Mouse (Mus musculus): ENCODE measurements around the gene Hdac1. TPM values are rescaled to one million over a fixed set of nuclear protein-coding genes. Genes with fewer than 3 reads are reported as not detected.
A peak's percentile ranks its signal among the peaks of the same experiment; 100 is the strongest.

Hdac1 gene
- polyA plus RNA-seq, 1 experiment from 2014 or later: 204 TPM

DNA sequence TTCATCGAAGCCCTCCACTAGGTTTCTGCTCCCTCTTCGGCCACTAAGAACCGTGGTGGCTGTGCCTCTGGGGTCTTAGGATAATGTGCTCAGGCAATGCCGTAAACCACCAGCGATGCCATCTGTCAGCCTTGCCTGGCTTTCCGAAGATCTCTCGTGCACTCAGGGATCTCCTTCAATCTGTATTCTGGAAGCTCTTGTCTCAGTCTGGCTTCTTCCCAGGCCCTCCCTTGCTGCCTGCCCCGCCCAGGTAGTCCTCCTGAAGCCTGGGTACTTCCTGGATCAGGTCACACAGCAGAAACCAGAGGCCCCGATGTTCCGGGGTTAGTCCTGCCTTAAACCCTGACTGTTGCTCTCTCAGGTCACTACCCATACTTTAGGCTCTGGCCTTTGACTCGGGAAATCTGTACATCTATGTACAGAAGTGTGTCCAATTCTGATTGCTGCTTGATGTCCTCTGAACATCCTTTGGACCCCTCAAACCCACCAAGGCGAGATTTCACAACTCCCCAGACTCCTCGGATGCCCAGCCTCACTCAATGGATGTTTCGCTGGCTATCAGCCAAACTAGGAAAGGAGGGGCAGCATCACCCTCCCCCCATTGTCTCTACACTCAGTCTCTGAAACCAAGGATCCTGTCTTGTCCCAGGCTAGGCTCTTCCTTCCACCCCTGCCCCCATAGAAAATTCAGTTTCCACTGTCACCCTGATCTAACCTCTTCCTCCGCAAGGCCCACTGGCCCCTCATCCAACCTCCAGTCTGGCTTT is 33.5 kb downstream of the Hdac1 start:
- Histone ChIP-seq H3K4me2 (no peak overlapping the region), H3K36me3 (no peaks in the 10 kb centered on the region), H3K27me3 (no peaks in the 10 kb centered on the region), H3K4me3 (no peak overlapping the region), H3K4me1 (peaks cover 26% of the 10 kb centered on the region), H3K9ac (no peak overlapping the region), H3K27ac (no peak overlapping the region), H3K9me3 (no peaks in the 10 kb centered on the region)
- 61% methylated on average over 15 of the region's 15 CpGs for WGBS
- no peak for ATAC-seq (ENCODE audit: insufficient number of reproducible peaks, low FRiP score, low TSS enrichment, low read depth)

DNA sequence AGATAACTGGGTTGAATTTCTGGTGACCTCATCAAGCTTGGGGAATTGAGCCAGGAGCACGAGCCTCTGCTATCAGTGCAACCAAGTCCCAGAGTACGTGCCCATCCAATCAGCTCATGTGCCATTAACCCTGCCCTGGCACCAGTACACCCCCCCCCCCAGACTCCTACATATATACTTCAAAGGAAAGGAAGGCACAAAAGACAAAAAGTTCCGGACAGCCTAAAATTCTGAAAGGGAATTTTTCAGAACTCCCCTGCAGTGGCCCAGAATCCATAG is 34.3 kb downstream of the Hdac1 start:
- no peak for ATAC-seq (ENCODE audit: insufficient number of reproducible peaks, low FRiP score, low TSS enrichment, low read depth)
- Histone ChIP-seq H3K9me3 (no peaks in the 10 kb centered on the region), H3K27ac (no peak overlapping the region), H3K27me3 (no peaks in the 10 kb centered on the region), H3K9ac (no peak overlapping the region), H3K4me3 (no peak overlapping the region), H3K4me2 (no peak overlapping the region), H3K4me1 (peaks cover 30% of the 10 kb centered on the region), H3K36me3 (no peaks in the 10 kb centered on the region)
- WGBS: 64% methylated on average over 3 of the region's 3 CpGs

GRCm38 (mm10) chr4:129507434-129508236 is 34.9 kb downstream of the Hdac1 start:
- no peak for ATAC-seq (ENCODE audit: insufficient number of reproducible peaks, low FRiP score, low TSS enrichment, low read depth)
- H3K27me3 ChIP-seq: no peaks in the 10 kb centered on the region
- H3K9ac ChIP-seq: no peak overlapping the region
- no peak overlapping the region for H3K4me3 ChIP-seq
- peaks cover 31% of the 10 kb centered on the region for H3K4me1 ChIP-seq
- H3K9me3 ChIP-seq: no peaks in the 10 kb centered on the region
- H3K4me2 ChIP-seq: no peak overlapping the region
- WGBS: 59% methylated on average over 9 of the region's 10 CpGs
- no peak overlapping the region for H3K27ac ChIP-seq
- H3K36me3 ChIP-seq: no peaks in the 10 kb centered on the region

GRCm38 (mm10) chr4:129505511-129505910 is 37.0 kb downstream of the Hdac1 start:
- Histone ChIP-seq H3K36me3 (no peaks in the 10 kb centered on the region), H3K27ac (no peak overlapping the region), H3K27me3 (no peaks in the 10 kb centered on the region), H3K9me3 (no peaks in the 10 kb centered on the region), H3K9ac (no peak overlapping the region), H3K4me3 (no peak overlapping the region), H3K4me2 (no peak overlapping the region), H3K4me1 (peaks cover 24% of the 10 kb centered on the region)
- 83% methylated on average over 3 of the region's 3 CpGs for WGBS
- ATAC-seq (ENCODE audit: insufficient number of reproducible peaks, low FRiP score, low TSS enrichment, low read depth): no peak

DNA sequence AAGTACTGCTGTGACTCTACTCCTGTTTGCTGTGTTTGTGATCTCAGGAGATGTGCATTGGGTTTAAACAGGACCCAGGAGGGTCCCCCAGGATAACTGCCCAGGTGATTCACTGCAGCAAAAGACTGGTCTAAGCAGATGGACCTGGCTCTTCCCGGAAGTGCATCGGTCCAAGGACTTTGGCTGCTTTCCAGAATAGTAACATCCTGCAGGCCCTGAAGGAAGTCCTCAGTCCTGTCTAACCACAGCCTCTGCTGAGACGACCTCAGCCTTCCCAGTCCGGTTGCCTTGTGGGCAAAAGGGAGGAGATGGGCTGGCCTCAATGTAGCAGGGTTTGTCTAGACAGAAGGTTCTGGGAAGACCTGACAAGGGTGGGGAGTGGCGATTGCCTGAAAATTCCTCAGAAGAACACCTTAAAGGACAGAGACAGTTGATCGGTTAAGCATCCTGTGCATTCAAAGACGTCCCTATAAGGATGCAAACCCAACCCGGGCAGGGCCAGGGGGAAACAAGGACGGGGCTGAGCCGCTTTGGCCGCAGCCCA is 39.5 kb downstream of the Hdac1 start:
- Histone ChIP-seq H3K36me3 (no peaks in the 10 kb centered on the region), H3K4me1 (peaks cover 18% of the 10 kb centered on the region), H3K4me2 (no peak overlapping the region), H3K27ac (no peak overlapping the region), H3K4me3 (no peak overlapping the region), H3K9ac (no peak overlapping the region), H3K9me3 (no peaks in the 10 kb centered on the region), H3K27me3 (no peaks in the 10 kb centered on the region)
- 71% methylated on average over 11 of the region's 11 CpGs for WGBS
- ATAC-seq (ENCODE audit: insufficient number of reproducible peaks, low FRiP score, low TSS enrichment, low read depth): no peak

DNA sequence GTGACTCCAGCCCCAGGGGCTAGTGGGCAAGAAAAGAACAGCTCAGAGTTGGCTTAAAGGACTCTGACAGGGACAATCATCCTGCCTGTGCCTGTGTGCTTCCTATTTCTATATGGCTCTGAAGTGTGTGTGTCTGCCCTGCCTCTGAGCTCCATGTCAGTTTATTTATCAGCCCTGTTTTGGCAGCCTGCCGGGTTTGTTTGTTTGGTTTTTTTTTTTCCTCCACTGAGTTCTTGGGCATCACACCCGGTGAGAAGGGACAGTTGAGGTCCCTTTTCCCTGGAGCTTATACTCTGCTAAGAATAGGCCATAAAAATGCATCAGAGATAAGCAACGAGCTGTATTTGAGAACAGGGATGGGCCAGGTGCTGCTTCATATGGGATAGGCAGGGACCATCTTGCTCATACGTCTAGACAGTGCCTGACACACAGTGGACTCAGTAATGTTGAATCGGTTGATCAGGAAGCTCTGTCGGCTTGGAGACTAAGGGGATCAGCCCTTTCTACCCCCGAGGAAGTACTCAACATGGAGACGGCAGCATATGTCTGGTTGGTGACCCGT is 40.1 kb downstream of the Hdac1 start:
- Histone ChIP-seq H3K36me3 (no peaks in the 10 kb centered on the region), H3K4me3 (no peak overlapping the region), H3K27me3 (no peaks in the 10 kb centered on the region), H3K27ac (no peak overlapping the region), H3K9me3 (no peaks in the 10 kb centered on the region), H3K4me1 (peaks cover 15% of the 10 kb centered on the region), H3K9ac (no peak overlapping the region), H3K4me2 (no peak overlapping the region)
- ATAC-seq (ENCODE audit: insufficient number of reproducible peaks, low FRiP score, low TSS enrichment, low read depth): no peak
- WGBS: 73% methylated on average over 9 of the region's 9 CpGs

- peak; percentile 86 for ATAC-seq (ENCODE audit: insufficient number of reproducible peaks, low FRiP score, low TSS enrichment, low read depth)
- Histone ChIP-seq H3K9ac (peak overlapping the region; percentile 39), H3K9me3 (no peaks in the 10 kb centered on the region), H3K27ac (peak overlapping the region; percentile 91), H3K27me3 (no peaks in the 10 kb centered on the region), H3K4me1 (peaks cover 26% of the 10 kb centered on the region), H3K4me3 (peak overlapping the region; percentile 62), H3K4me2 (peak overlapping the region; percentile 74), H3K36me3 (no peaks in the 10 kb centered on the region)
- WGBS: 1% methylated on average over 47 of the region's 49 CpGs
Measured at GRCm38 (mm10) chr4:129500607-129501566, 41.6 kb downstream of the Hdac1 start.

DNA sequence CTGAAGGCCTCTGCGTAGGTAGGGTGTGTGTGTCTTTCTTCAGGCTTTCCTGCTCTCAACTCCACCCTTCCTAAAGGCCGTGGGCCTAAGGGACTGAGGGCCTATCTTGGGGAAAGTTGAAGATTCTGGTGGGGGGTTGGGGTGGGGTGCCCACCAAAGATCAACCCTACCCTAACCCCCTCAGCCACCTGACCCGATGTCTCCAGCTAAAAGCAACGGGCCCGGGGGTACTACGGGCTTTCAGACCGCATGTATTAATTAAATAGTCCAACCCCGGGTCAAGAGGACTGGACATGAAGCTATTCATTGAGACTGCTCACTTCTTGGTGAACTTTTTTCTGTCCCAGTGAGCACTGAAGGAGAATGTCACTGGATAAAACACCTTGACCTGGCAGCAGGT is 42.5 kb downstream of the Hdac1 start:
- no peaks in the 10 kb centered on the region for H3K36me3 ChIP-seq
- H3K4me2 ChIP-seq: peak overlapping the region; percentile 74
- H3K27me3 ChIP-seq: no peaks in the 10 kb centered on the region
- H3K9me3 ChIP-seq: no peaks in the 10 kb centered on the region
- peak overlapping the region; percentile 91 for H3K27ac ChIP-seq
- H3K4me3 ChIP-seq: peak overlapping the region; percentile 62
- no peak overlapping the region for H3K9ac ChIP-seq
- no peak for ATAC-seq (ENCODE audit: insufficient number of reproducible peaks, low FRiP score, low TSS enrichment, low read depth)
- H3K4me1 ChIP-seq: peaks cover 33% of the 10 kb centered on the region
- WGBS: 76% methylated on average over 8 of the region's 8 CpGs

DNA sequence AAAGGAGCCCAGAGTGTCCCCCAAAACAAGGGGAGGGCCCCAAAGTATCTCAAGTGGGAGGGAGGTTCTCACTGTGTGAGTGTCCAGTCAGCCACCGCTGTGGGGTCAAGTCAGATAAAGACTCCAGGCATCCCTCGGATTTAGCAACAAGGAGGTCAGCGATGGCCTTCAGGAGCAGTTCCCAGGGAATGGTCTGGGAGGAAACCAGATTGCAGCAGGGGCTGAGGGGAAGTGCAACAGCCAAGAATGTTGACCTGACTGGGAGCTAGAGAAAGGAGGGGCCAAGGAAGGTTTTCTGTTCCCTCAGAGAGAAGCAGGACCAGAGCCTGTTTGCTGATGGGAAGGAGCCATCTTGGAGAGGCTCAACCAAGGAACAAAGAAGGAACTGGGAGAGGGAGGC is 43.6 kb downstream of the Hdac1 start:
- Histone ChIP-seq H3K9me3 (no peaks in the 10 kb centered on the region), H3K4me1 (peaks cover 33% of the 10 kb centered on the region), H3K4me3 (no peak overlapping the region), H3K9ac (no peak overlapping the region), H3K36me3 (no peaks in the 10 kb centered on the region), H3K27ac (no peak overlapping the region), H3K4me2 (no peak overlapping the region), H3K27me3 (no peaks in the 10 kb centered on the region)
- 77% methylated on average over 3 of the region's 3 CpGs for WGBS
- ATAC-seq (ENCODE audit: insufficient number of reproducible peaks, low FRiP score, low TSS enrichment, low read depth): no peak

DNA sequence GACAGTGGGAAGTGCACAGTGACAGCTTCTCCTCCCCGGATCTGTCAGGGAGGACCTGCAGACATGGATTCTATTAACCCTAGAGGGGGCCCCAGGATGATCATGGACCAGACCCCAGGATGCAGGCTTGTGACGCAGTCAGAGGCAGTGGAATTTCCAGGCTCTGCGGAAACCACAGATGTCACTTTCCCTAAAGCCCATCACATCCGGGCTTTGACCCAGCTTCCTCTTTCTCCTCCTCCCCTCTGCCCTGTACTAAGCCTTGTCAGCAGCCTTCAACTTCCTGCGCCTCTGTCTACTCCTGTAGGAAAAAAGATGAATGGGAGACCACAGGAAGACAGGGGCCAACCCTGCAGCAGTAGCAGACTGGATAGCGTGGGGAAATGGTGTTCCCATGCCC is 45.9 kb downstream of the Hdac1 start:
- H3K4me2 ChIP-seq: no peak overlapping the region
- WGBS: 31% methylated on average over 6 of the region's 6 CpGs
- peaks cover 26% of the 10 kb centered on the region for H3K4me1 ChIP-seq
- no peaks in the 10 kb centered on the region for H3K9me3 ChIP-seq
- no peaks in the 10 kb centered on the region for H3K36me3 ChIP-seq
- no peak for ATAC-seq (ENCODE audit: insufficient number of reproducible peaks, low FRiP score, low TSS enrichment, low read depth)
- H3K27ac ChIP-seq: peak overlapping the region; percentile 28; the same call in 1 of the 2 replicates
- no peak overlapping the region for H3K9ac ChIP-seq
- peaks cover 12% of the 10 kb centered on the region for H3K27me3 ChIP-seq
- H3K4me3 ChIP-seq: no peak overlapping the region
